Mouse (Mus musculus): ENCODE data around the gene Elp1. TPM values are rescaled to one million over a fixed set of nuclear protein-coding genes. Genes with fewer than 3 reads are reported as not detected.

Gene Elp1
- total RNA-seq, 1 experiment, result 75.7 TPM

- TF ChIP-seq MAFK (IDR thresholded peaks at IDR 0.05; ENCODE audit: insufficient read depth, low read depth, low read length) (no peak), ZC3H11A (IDR thresholded peaks at IDR 0.05; ENCODE audit: borderline replicate concordance, low read depth, low read length) (no peak), ZNF384 (IDR thresholded peaks at IDR 0.05; ENCODE audit: low read depth, low read length) (no peak), CHD2 (IDR thresholded peaks at IDR 0.05; ENCODE audit: low read depth, low read length) (no peak), HCFC1 (IDR thresholded peaks at IDR 0.05; ENCODE audit: borderline replicate concordance, insufficient read depth, low read length) (no peak)
- in situ Hi-C loops (cut with MboI; ENCODE audit: low sequenced_read_pairs in 2 of 2, unreplicated experiment in 2 of 2), result no loop called here
- peaks cover 0 to 8% of the 10 kb centered on the region in 2 experiments; a peak in 2 of 4 replicates for H3K4me1 ChIP-seq (ENCODE audit: control insufficient read depth in 2 of 2, insufficient read depth in 2 of 2, low read length in 2 of 2, poor library complexity in 1 of 2)
- no peak overlapping the region for H3K9ac ChIP-seq (ENCODE audit: insufficient read depth, low read depth, low read length, poor library complexity, severe bottlenecking)
- H3K9me3 ChIP-seq (ENCODE audit: control insufficient read depth, insufficient read depth, low read depth, low read length), result no peaks in the 10 kb centered on the region
- no peak overlapping the region for H3K27ac ChIP-seq (ENCODE audit: insufficient read depth, low read depth, low read length, poor library complexity, severe bottlenecking)
- H3K4me3 ChIP-seq (ENCODE audit: insufficient read depth in 1 of 2, low read depth in 1 of 2, low read length in 2 of 2, poor library complexity in 1 of 2, severe bottlenecking in 1 of 2), result no peak overlapping the region
- DNase-seq (ENCODE audit: low read depth, low spot score), result no peak
- H3K36me3 ChIP-seq (ENCODE audit: control insufficient read depth, insufficient read depth, low read length, poor library complexity, severe bottlenecking), result no peaks in the 10 kb centered on the region
Measured at GRCm38 (mm10) chr4:56717932-56718331, 84.2 kb downstream of the Elp1 start.

- H3K4me3 ChIP-seq (ENCODE audit: insufficient read depth in 1 of 2, low read depth in 1 of 2, low read length in 2 of 2, poor library complexity in 1 of 2, severe bottlenecking in 1 of 2), result no peak overlapping the region
- no peak overlapping the region for H3K27ac ChIP-seq (ENCODE audit: insufficient read depth, low read depth, low read length, poor library complexity, severe bottlenecking)
- H3K4me1 ChIP-seq (ENCODE audit: control insufficient read depth in 2 of 2, insufficient read depth in 2 of 2, low read length in 2 of 2, poor library complexity in 1 of 2), result peaks cover 0 to 8% of the 10 kb centered on the region in 2 experiments; a peak in 2 of 4 replicates
- H3K9ac ChIP-seq (ENCODE audit: insufficient read depth, low read depth, low read length, poor library complexity, severe bottlenecking), result no peak overlapping the region
- H3K36me3 ChIP-seq (ENCODE audit: control insufficient read depth, insufficient read depth, low read length, poor library complexity, severe bottlenecking), result no peaks in the 10 kb centered on the region
- no peak for TF ChIP-seq ZC3H11A (IDR thresholded peaks at IDR 0.05; ENCODE audit: borderline replicate concordance, low read depth, low read length)
- TF ChIP-seq CHD2 (IDR thresholded peaks at IDR 0.05; ENCODE audit: low read depth, low read length), result no peak
- TF ChIP-seq ZNF384 (IDR thresholded peaks at IDR 0.05; ENCODE audit: low read depth, low read length), result no peak
- TF ChIP-seq HCFC1 (IDR thresholded peaks at IDR 0.05; ENCODE audit: borderline replicate concordance, insufficient read depth, low read length), result no peak
- TF ChIP-seq MAFK (IDR thresholded peaks at IDR 0.05; ENCODE audit: insufficient read depth, low read depth, low read length), result no peak
- in situ Hi-C loops (cut with MboI; ENCODE audit: low sequenced_read_pairs in 2 of 2, unreplicated experiment in 2 of 2), result no loop called here
- no peaks in the 10 kb centered on the region for H3K9me3 ChIP-seq (ENCODE audit: control insufficient read depth, insufficient read depth, low read depth, low read length)
- DNase-seq (ENCODE audit: low read depth, low spot score), result no peak
Measured at GRCm38 (mm10) chr4:56716801-56717200, 85.3 kb downstream of the Elp1 start.

- TF ChIP-seq MAFK (IDR thresholded peaks at IDR 0.05; ENCODE audit: insufficient read depth, low read depth, low read length) (no peak), HCFC1 (IDR thresholded peaks at IDR 0.05; ENCODE audit: borderline replicate concordance, insufficient read depth, low read length) (no peak), ZC3H11A (IDR thresholded peaks at IDR 0.05; ENCODE audit: borderline replicate concordance, low read depth, low read length) (no peak), ZNF384 (IDR thresholded peaks at IDR 0.05; ENCODE audit: low read depth, low read length) (no peak), CHD2 (IDR thresholded peaks at IDR 0.05; ENCODE audit: low read depth, low read length) (no peak)
- in situ Hi-C loops (cut with MboI; ENCODE audit: low sequenced_read_pairs in 2 of 2, unreplicated experiment in 2 of 2), result no loop called here
Measured at GRCm38 (mm10) chr4:56713155-56713554, 89.0 kb downstream of the Elp1 start.

GRCm38 (mm10) chr4:56702234-56702633, 99.9 kb downstream of the Elp1 start:
- H3K9ac ChIP-seq (ENCODE audit: insufficient read depth, low read depth, low read length, poor library complexity, severe bottlenecking), result no peak overlapping the region
- in situ Hi-C loops (cut with MboI; ENCODE audit: low sequenced_read_pairs in 2 of 2, unreplicated experiment in 2 of 2), result no loop called here
- no peak for DNase-seq (ENCODE audit: low read depth, low spot score)
- no peaks in the 10 kb centered on the region for H3K4me1 ChIP-seq (ENCODE audit: control insufficient read depth in 2 of 2, insufficient read depth in 2 of 2, low read length in 2 of 2, poor library complexity in 1 of 2)
- H3K27ac ChIP-seq (ENCODE audit: insufficient read depth, low read depth, low read length, poor library complexity, severe bottlenecking), result no peak overlapping the region
- TF ChIP-seq ZC3H11A (IDR thresholded peaks at IDR 0.05; ENCODE audit: borderline replicate concordance, low read depth, low read length) (no peak), HCFC1 (IDR thresholded peaks at IDR 0.05; ENCODE audit: borderline replicate concordance, insufficient read depth, low read length) (no peak), MAFK (IDR thresholded peaks at IDR 0.05; ENCODE audit: insufficient read depth, low read depth, low read length) (no peak), CHD2 (IDR thresholded peaks at IDR 0.05; ENCODE audit: low read depth, low read length) (no peak), ZNF384 (IDR thresholded peaks at IDR 0.05; ENCODE audit: low read depth, low read length) (no peak)
- H3K36me3 ChIP-seq (ENCODE audit: control insufficient read depth, insufficient read depth, low read length, poor library complexity, severe bottlenecking), result no peaks in the 10 kb centered on the region
- no peak overlapping the region for H3K4me3 ChIP-seq (ENCODE audit: insufficient read depth in 1 of 2, low read depth in 1 of 2, low read length in 2 of 2, poor library complexity in 1 of 2, severe bottlenecking in 1 of 2)
- H3K9me3 ChIP-seq (ENCODE audit: control insufficient read depth, insufficient read depth, low read depth, low read length), result no peaks in the 10 kb centered on the region

More at GRCm38 (mm10) chr4:56713155-56713554, 89.0 kb downstream of the Elp1 start:
- DNase-seq (ENCODE audit: low read depth, low spot score), result no peak
- Histone ChIP-seq H3K27ac (ENCODE audit: insufficient read depth, low read depth, low read length, poor library complexity, severe bottlenecking) (no peak overlapping the region), H3K36me3 (ENCODE audit: control insufficient read depth, insufficient read depth, low read length, poor library complexity, severe bottlenecking) (no peaks in the 10 kb centered on the region), H3K4me1 (ENCODE audit: control insufficient read depth in 2 of 2, insufficient read depth in 2 of 2, low read length in 2 of 2, poor library complexity in 1 of 2) (peaks cover 0 to 8% of the 10 kb centered on the region in 2 experiments; a peak in 2 of 4 replicates), H3K9me3 (ENCODE audit: control insufficient read depth, insufficient read depth, low read depth, low read length) (no peaks in the 10 kb centered on the region), H3K4me3 (ENCODE audit: insufficient read depth in 1 of 2, low read depth in 1 of 2, low read length in 2 of 2, poor library complexity in 1 of 2, severe bottlenecking in 1 of 2) (no peak overlapping the region), H3K9ac (ENCODE audit: insufficient read depth, low read depth, low read length, poor library complexity, severe bottlenecking) (no peak overlapping the region)

Other genes with a start within 250 kb of the Elp1 start
- gene Gm26657, start 62.3 kb downstream of the Elp1 start, total RNA-seq (2012; rRNA removed), result 0.31 and 0.58 TPM in 2 replicates
- gene Actl7b, start 60.9 kb downstream of the Elp1 start, total RNA-seq (2012; rRNA removed), result 1.1 and 3.5 TPM in 2 replicates
- 0.62 and 0.63 TPM in 2 replicates for gene Actl7a, start 58.9 kb downstream of the Elp1 start, total RNA-seq (2012; rRNA removed)
- 7.9 and 8.0 TPM in 2 replicates for gene Fam206a, start within 50 bp of the Elp1 start, total RNA-seq (2012; rRNA removed)
- 62.0 and 74.2 TPM in 2 replicates for gene Ctnnal1, start 62.9 kb upstream of the Elp1 start, total RNA-seq (2012; rRNA removed)
- gene Tmem245, start 145.1 kb upstream of the Elp1 start, total RNA-seq (2012; rRNA removed), result 54.9 and 60.0 TPM in 2 replicates
- gene Frrs1l, start 188.1 kb upstream of the Elp1 start, total RNA-seq (2012; rRNA removed), result 0.48 and 0.54 TPM in 2 replicates